Mouse (Mus musculus) E14TG2a.4 (cell line): Measurements from ENCODE around the gene Mettl26.

ENCODE experiments used
- CTCF ChIP-seq: conservative IDR thresholded peaks from 2 replicates; pipeline ENCODE4 v1.5.1; 2014; ENCODE audit warnings: low read length
- NANOG ChIP-seq: IDR thresholded peaks from 2 replicates; pipeline ENCODE4 v1.6.1; 2014; ENCODE audit warnings: borderline replicate concordance, low read length, mixed read lengths
- POU5F1 ChIP-seq: IDR thresholded peaks from 2 replicates; pipeline ENCODE4 v1.6.1; 2014; ENCODE audit warnings: low read length, borderline replicate concordance

DNA sequence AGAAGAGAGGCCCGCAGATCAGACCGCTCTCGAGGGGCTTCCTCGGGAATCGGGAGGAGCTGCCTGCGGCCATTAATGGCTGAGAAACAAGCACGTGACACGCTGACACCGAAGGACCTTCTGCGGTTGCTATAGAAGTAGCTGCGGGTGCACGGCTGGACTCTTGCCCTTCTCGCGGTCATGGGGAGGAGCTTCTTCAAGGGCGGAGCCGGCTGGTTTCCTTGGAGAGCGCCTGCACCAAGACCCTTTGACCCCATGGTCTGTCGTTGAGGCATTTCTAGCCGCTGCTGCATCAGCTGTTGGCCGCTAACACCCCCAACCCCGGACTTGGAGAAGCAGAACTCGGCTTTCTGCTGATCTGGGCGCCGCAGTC lies 41.6 kb upstream of the Mettl26 start, which contains the start of gene Stub1:
- no peak for TF ChIP-seq CTCF
- no peak for TF ChIP-seq NANOG
- no peak for TF ChIP-seq POU5F1
